Mouse (Mus musculus): ENCODE data around the gene Hist1h1a.

DNA sequence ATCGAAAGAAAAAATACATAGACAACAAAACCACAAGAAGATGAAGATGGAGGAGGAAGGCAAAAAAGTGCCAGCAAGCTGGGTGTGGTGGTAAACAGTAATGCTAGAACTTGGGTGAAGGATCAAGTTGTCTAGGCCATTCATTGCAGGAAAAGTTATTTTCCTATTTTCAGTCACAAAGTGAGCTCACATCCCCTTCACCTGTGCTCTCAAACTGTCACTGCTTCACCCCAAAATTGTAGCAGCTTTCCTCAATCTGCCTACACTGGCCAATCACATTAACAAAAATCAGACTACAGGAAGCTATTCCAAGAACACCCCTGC, 3.6 kb upstream of the Hist1h1a start:
- TF ChIP-seq POLR2A (IDR thresholded peaks at IDR 0.05; ENCODE audit: extremely low read depth, insufficient read depth, low read length) (no peak), CTCF (IDR thresholded peaks at IDR 0.05; ENCODE audit: low read depth, low read length) (no peak)

Data from liver, adult 2 months (tissue).